Mouse (Mus musculus): ENCODE data around the gene Dhx35. TPM values are rescaled to one million over a fixed set of nuclear protein-coding genes. Genes with fewer than 3 reads are reported as not detected.
A peak's percentile ranks its signal among the peaks of the same experiment; 100 is the strongest.

The Dhx35 gene
- polyA plus RNA-seq, 1 experiment from 2014 or later, result 20.1 TPM

DNA sequence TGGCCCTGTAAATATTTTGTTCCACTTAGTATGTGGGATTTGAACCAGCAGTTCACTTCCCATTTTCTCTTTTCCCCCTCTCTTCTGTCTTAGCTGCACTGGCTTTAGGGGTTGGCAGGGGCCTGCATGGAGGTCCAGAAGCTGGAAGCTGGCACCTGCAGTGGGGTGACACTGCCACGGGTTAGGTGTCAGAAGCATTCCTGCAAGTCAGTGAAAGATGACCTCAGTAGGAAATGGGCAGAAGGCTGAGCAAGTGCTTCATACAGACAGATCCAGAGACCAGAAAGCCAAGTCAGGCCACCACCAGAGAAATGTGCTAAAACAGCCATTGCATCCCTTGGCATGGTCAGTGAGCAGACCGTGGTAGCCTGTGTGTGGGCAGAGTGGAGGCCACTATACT is 66.5 kb downstream of the Dhx35 start:
- Histone ChIP-seq H3K36me3 (replicated peaks) (peaks cover 22% of the 10 kb centered on the region), H3K27ac (no peak overlapping the region), H3K27me3 (no peaks in the 10 kb centered on the region), H3K4me2 (no peak overlapping the region), H3K4me3 (replicated peaks) (no peak overlapping the region), H3K9ac (no peak overlapping the region), H3K4me1 (no peaks in the 10 kb centered on the region), H3K9me3 (no peaks in the 10 kb centered on the region)
- WGBS, result 86% methylated on average over 2 of the region's 2 CpGs
- ATAC-seq (ENCODE audit: low FRiP score), result no peak

GRCm38 (mm10) chr2:158863341-158864125 is 68.9 kb downstream of the Dhx35 start:
- Histone ChIP-seq H3K4me3 (replicated peaks) (no peak overlapping the region), H3K36me3 (replicated peaks) (peaks cover 5% of the 10 kb centered on the region; the same call in 1 of the 2 replicates), H3K9ac (no peak overlapping the region), H3K4me2 (no peak overlapping the region), H3K27me3 (no peaks in the 10 kb centered on the region), H3K4me1 (no peaks in the 10 kb centered on the region), H3K9me3 (no peaks in the 10 kb centered on the region), H3K27ac (no peak overlapping the region)
- 53% methylated on average over 11 of the region's 11 CpGs for WGBS
- peak; percentile 31; the same call in 1 of the 2 replicates for ATAC-seq (ENCODE audit: low FRiP score)

- Histone ChIP-seq H3K4me3 (replicated peaks) (no peak overlapping the region), H3K9ac (no peak overlapping the region), H3K4me2 (no peak overlapping the region), H3K36me3 (replicated peaks) (peaks cover under 1% of the 10 kb centered on the region; the same call in 1 of the 2 replicates), H3K9me3 (no peaks in the 10 kb centered on the region), H3K4me1 (no peaks in the 10 kb centered on the region), H3K27ac (no peak overlapping the region), H3K27me3 (no peaks in the 10 kb centered on the region)
- 82% methylated on average over 4 of the region's 4 CpGs for WGBS
- ATAC-seq (ENCODE audit: low FRiP score), result peak; percentile 37; the same call in 1 of the 2 replicates
Measured at GRCm38 (mm10) chr2:158864126-158864458, 69.5 kb downstream of the Dhx35 start.

DNA sequence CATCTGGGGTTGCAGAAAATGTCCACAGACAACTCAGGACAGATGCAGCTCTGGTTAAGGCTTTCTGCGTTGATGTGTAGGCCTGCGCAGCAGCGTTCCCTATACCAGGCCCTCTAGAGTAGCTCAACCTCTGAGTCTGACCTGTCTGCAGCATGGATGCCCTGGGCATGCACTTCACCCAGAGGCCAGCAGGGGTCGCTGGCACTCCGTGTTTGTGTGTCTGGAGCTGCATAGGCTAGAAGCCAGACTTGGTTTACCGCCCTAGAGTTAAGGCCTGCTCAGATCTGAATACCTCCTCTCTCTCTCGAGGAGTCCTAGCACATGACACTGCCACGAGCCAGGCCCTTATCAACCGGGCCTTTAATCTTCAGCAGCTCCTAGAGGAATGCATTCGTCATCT is 70.8 kb downstream of the Dhx35 start:
- Histone ChIP-seq H3K9ac (no peak overlapping the region), H3K4me3 (replicated peaks) (no peak overlapping the region), H3K36me3 (replicated peaks) (no peaks in the 10 kb centered on the region), H3K9me3 (no peaks in the 10 kb centered on the region), H3K27me3 (no peaks in the 10 kb centered on the region; the same call in 1 of the 2 replicates), H3K4me2 (no peak overlapping the region), H3K27ac (no peak overlapping the region), H3K4me1 (peaks cover 10% of the 10 kb centered on the region)
- WGBS, result 27% methylated on average over 10 of the region's 10 CpGs
- ATAC-seq (ENCODE audit: low FRiP score), result peak; percentile 40

GRCm38 (mm10) chr2:158886571-158886970 is 92.0 kb downstream of the Dhx35 start:
- Histone ChIP-seq H3K27ac (no peak overlapping the region), H3K36me3 (replicated peaks) (no peaks in the 10 kb centered on the region), H3K4me3 (replicated peaks) (no peak overlapping the region)

DNA sequence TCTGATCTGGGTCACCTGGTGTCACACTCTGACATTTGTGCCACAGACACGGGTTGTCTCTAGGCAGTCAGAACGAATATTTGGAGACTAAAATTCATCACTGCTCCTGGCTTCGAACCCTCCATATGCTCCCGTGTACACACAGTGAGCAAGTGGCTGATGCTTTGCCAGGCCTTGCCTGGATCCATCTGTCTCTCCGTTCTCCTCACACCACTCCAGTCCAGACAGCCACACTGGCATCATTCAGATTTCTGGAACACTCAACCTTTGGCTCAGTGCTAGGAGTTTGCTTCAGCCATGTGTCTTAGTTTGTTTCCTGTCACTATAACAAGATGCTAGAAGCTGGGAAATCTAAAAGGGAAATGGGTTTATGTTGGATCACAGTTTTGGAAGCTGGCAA is 93.9 kb downstream of the Dhx35 start:
- H3K4me2 ChIP-seq, result no peak overlapping the region
- no peaks in the 10 kb centered on the region for H3K27me3 ChIP-seq
- no peak overlapping the region for H3K9ac ChIP-seq
- no peaks in the 10 kb centered on the region for H3K36me3 ChIP-seq (replicated peaks)
- no peak overlapping the region for H3K4me3 ChIP-seq (replicated peaks)
- H3K9me3 ChIP-seq, result no peaks in the 10 kb centered on the region
- ATAC-seq (ENCODE audit: low FRiP score), result no peak
- no peak overlapping the region for H3K27ac ChIP-seq
- 84% methylated on average over 5 of the region's 5 CpGs for WGBS
- H3K4me1 ChIP-seq, result peaks cover 2% of the 10 kb centered on the region; the same call in 1 of the 2 replicates

More at GRCm38 (mm10) chr2:158886571-158886970, 92.0 kb downstream of the Dhx35 start:
- no peaks in the 10 kb centered on the region for H3K27me3 ChIP-seq
- ATAC-seq (ENCODE audit: low FRiP score), result no peak
- WGBS, result 52% methylated on average over 6 of the region's 6 CpGs
- no peak overlapping the region for H3K4me2 ChIP-seq
- H3K9ac ChIP-seq, result no peak overlapping the region
- H3K9me3 ChIP-seq, result no peaks in the 10 kb centered on the region
- H3K4me1 ChIP-seq, result peaks cover 2% of the 10 kb centered on the region; the same call in 1 of the 2 replicates

DNA sequence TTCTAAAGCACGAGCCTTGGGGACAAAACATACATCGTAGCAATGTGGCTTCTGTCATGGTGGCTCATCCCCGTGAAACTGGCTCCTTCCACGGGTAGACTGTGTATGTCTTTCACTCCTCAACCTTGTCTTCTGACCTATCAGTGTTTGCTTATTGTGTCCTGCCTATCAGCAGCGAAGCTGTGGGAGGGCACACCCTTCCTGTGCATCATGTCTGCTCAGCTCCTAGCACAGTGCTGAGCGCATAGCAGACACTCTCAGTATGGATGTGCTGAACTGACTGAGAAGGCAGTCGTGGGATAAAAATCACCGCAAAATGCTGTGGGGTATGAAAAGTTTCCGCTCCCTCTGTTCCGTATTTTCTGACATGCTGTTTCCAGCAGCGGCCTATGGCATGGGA is 94.6 kb downstream of the Dhx35 start:
- no peak for ATAC-seq (ENCODE audit: low FRiP score)
- Histone ChIP-seq H3K4me2 (no peak overlapping the region), H3K27me3 (no peaks in the 10 kb centered on the region), H3K4me3 (replicated peaks) (no peak overlapping the region), H3K9me3 (no peaks in the 10 kb centered on the region), H3K9ac (no peak overlapping the region), H3K36me3 (replicated peaks) (no peaks in the 10 kb centered on the region), H3K4me1 (peaks cover 2% of the 10 kb centered on the region; the same call in 1 of the 2 replicates), H3K27ac (no peak overlapping the region)
- WGBS, result 69% methylated on average over 11 of the region's 11 CpGs

DNA sequence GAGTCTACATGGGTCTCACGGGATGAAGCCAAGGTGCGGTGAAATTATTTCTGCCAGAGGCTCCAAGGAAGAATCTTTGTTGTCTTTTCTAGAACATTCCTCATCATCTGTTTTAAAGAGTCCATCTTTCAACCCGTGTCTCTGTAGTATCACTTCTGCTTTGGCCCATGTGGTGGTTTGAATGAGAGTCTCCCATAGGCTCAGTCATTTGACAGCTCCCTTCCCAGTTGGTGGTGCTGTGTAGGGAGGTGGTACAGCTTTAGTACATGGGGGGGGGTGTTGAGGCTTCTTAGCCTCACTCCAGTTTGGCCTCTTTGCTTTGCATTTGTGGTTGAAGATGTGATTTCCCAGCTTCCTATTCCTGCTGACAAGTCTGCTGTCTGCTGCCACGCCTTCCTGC is 96.7 kb downstream of the Dhx35 start:
- Histone ChIP-seq H3K27me3 (no peaks in the 10 kb centered on the region), H3K9me3 (no peaks in the 10 kb centered on the region), H3K9ac (no peak overlapping the region), H3K36me3 (replicated peaks) (no peaks in the 10 kb centered on the region), H3K4me3 (replicated peaks) (no peak overlapping the region), H3K27ac (no peak overlapping the region), H3K4me2 (no peak overlapping the region), H3K4me1 (peaks cover 2% of the 10 kb centered on the region; the same call in 1 of the 2 replicates)
- 96% methylated on average over 4 of the region's 4 CpGs for WGBS
- ATAC-seq (ENCODE audit: low FRiP score), result no peak

GRCm38 (mm10) chr2:158893171-158893853 is 98.7 kb downstream of the Dhx35 start:
- no peak overlapping the region for H3K4me3 ChIP-seq (replicated peaks)
- no peak overlapping the region for H3K4me2 ChIP-seq
- H3K27ac ChIP-seq, result no peak overlapping the region
- H3K27me3 ChIP-seq, result no peaks in the 10 kb centered on the region
- H3K9me3 ChIP-seq, result no peaks in the 10 kb centered on the region
- 81% methylated on average over 16 of the region's 16 CpGs for WGBS
- peaks cover 3% of the 10 kb centered on the region for H3K4me1 ChIP-seq
- ATAC-seq (ENCODE audit: low FRiP score), result no peak
- H3K9ac ChIP-seq, result no peak overlapping the region
- no peaks in the 10 kb centered on the region for H3K36me3 ChIP-seq (replicated peaks)

DNA sequence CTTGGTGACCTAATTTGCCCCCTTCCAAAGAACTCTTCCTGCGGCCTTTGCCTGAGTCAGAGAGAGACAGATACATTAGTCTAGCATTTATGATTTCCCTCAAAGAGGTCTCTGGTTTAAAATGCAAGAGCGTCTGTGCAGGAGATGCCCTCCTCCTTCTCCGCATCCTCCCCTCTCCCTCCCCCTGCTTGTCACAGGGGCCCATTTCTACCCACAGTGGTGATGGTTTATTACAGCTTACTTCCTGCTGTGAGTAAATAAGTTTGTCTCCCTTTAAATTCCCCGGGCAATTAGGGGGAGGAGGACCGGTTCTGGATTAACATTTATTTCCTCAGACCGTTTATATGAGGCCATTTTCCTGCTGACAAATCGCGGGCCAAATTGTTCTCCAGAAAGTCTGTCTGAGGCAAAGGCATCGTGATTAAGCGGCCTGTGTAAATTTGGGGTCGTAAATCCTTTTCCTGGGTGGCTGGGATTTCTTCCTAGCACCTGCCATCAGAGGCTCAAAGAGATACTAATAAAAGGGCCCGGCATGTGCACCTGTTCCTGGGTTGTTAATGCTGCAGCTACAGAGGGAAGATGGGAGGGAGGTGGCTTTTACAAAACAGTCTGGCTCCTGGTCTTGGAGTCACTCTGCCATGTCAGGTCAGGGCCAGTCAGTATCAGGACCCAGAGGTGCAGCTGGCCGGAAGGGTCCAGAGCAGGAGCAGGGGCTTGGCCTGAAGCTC is 104.0 kb downstream of the Dhx35 start:
- no peak overlapping the region for H3K4me3 ChIP-seq (replicated peaks)
- H3K27me3 ChIP-seq, result no peaks in the 10 kb centered on the region
- H3K4me2 ChIP-seq, result no peak overlapping the region
- WGBS, result 40% methylated on average over 13 of the region's 13 CpGs
- no peak overlapping the region for H3K27ac ChIP-seq
- ATAC-seq (ENCODE audit: low FRiP score), result no peak
- H3K36me3 ChIP-seq (replicated peaks), result no peaks in the 10 kb centered on the region
- peaks cover 9% of the 10 kb centered on the region; the same call in 1 of the 2 replicates for H3K4me1 ChIP-seq
- H3K9ac ChIP-seq, result no peak overlapping the region
- H3K9me3 ChIP-seq, result no peaks in the 10 kb centered on the region
